Mouse (Mus musculus): Measurements from ENCODE around the gene Gm853. TPM values are rescaled to one million over a fixed set of nuclear protein-coding genes. Genes with fewer than 3 reads are reported as not detected.

Gm853 gene
- polyA plus RNA-seq (2015; fragmentation: Nextera tagmentation; extraction: Ambion mirVana) = not detected in 2 replicates

GRCm38 (mm10) chr4:130222179-130222578 is at the start of gene Gm853:
TSS of gene Gm853 (minus strand) at chr4:130222401.

DNA sequence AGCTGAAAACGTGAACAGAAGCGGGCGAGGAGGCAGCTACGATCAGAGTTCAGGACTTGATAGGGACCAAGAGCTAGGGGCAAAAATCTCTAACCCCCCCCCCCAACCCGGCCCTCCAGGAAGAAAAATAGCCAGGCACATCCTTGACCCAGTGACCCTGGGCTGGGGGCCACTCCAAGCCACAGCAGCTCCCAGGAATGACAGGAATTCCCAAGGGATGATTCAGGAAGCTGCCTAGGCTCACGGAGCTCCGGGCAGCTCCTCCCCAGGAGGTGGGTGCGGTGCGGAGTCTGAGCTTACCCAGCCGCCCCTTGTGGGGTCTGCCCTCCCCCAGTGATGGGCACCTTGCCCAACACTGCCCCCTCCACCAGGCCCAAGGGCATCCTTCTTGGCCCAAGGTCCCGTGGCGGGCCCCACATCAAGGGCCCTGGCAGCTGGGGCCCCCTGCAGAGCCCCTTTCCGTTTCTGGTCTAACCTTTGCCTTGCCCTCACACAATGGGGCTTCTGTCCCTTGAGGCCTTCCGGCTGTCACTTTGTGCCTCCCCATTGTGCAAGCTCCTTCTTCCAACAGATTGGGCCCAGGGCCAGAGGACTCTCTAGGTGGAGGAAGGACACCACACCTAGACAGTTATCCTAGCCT is 47.0 kb downstream of the Gm853 start, which contains the start of gene Tinagl1:
Tinagl1 (minus strand) TSS at position 51 of the 640 bp plus-strand sequence.

Other genes starting within 250 kb of the Gm853 start
- 24.3 and 27.7 TPM in 2 replicates for gene Adgrb2, start 237.5 kb downstream of the Gm853 start, polyA plus RNA-seq (2015; fragmentation: Nextera tagmentation; extraction: Ambion mirVana)
- 24.9 and 26.5 TPM in 2 replicates for gene Col16a1, start 174.6 kb downstream of the Gm853 start, polyA plus RNA-seq (2015; fragmentation: Nextera tagmentation; extraction: Ambion mirVana)
- 61.9 and 68.9 TPM in 2 replicates for gene Pef1, start 119.8 kb downstream of the Gm853 start, polyA plus RNA-seq (2015; fragmentation: Nextera tagmentation; extraction: Ambion mirVana)
- 14.8 and 18.2 TPM in 2 replicates for gene Hcrtr1, start 83.0 kb downstream of the Gm853 start, polyA plus RNA-seq (2015; fragmentation: Nextera tagmentation; extraction: Ambion mirVana)
- 6.4 and 7.0 TPM in 2 replicates for gene Tinagl1, start 47.3 kb downstream of the Gm853 start, polyA plus RNA-seq (2015; fragmentation: Nextera tagmentation; extraction: Ambion mirVana)
- 7.1 and 11.2 TPM in 2 replicates for gene Serinc2, start 56.8 kb upstream of the Gm853 start, polyA plus RNA-seq (2015; fragmentation: Nextera tagmentation; extraction: Ambion mirVana)
- 395 and 401 TPM in 2 replicates for gene Fabp3, start 86.2 kb upstream of the Gm853 start, polyA plus RNA-seq (2015; fragmentation: Nextera tagmentation; extraction: Ambion mirVana)
- 1.7 and 2.2 TPM in 2 replicates for gene Gm10570, start 86.3 kb upstream of the Gm853 start, polyA plus RNA-seq (2015; fragmentation: Nextera tagmentation; extraction: Ambion mirVana)
- gene Zcchc17, start 137.5 kb upstream of the Gm853 start, polyA plus RNA-seq (2015; fragmentation: Nextera tagmentation; extraction: Ambion mirVana) = 102 and 113 TPM in 2 replicates
- gene Snrnp40, start 137.7 kb upstream of the Gm853 start, polyA plus RNA-seq (2015; fragmentation: Nextera tagmentation; extraction: Ambion mirVana) = 68.5 and 72.8 TPM in 2 replicates